ENCODE assay signal across 23 mouse cellular contexts in the genomic region with DNA sequence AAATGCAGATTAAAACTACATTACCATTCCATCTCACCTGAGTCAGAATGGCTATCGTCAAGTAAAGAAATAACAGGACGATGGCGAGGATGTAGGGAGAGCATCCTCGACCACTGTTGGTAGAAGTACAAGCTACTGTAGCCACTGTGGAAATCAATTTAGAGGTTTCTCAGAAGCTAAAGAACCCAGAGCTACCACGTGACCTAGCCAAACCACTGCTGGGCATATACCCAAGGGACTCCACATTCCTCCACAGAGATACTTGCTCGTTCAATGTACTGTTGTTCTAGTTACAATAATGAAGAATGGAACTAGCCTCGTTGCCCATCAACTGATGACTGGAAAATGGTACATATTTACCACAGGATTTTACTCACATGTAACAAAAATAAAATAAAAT.
"Had no signal": no experiment of that assay in that cellular context is flagged by ENCODE, and none has a peak within 500 bp of the region (broad histone marks: within the 10 kb centered on the region; RNA-seq: fewer than 3 reads in every experiment).

No protein-coding gene starts in this region.

- H3K9me3 ChIP-seq: kidney, embryonic 15.5 days; limb, embryonic 13.5 days; liver, embryonic 12.5 days; liver, embryonic 15.5 days; lung, embryonic 15.5 days; megakaryocyte, embryonic 14.5 days; neural tube, embryonic 12.5 days; neural tube, embryonic 15.5 days had no signal

- H3K9ac ChIP-seq: kidney, embryonic 15.5 days; limb, embryonic 13.5 days; liver, embryonic 12.5 days; liver, embryonic 15.5 days; lung, embryonic 15.5 days; neural tube, embryonic 12.5 days; neural tube, embryonic 15.5 days had no signal

- DNase-seq: kidney, adult 8-10 months; kidney, postnatal 10 days; kidney, postnatal 36 days; layer of hippocampus, postnatal 36 days; left cerebral cortex, postnatal 4 days; liver; lung, adult 18-20 months; lung, postnatal 10 days; lung, postnatal 36 days; midbrain, embryonic 14.5 days; right cerebral cortex, adult 18-20 months; right cerebral cortex, postnatal 25 days; thymus, adult 18-20 months; thymus, postnatal 36 days had no signal

- H3K4me2 ChIP-seq: kidney, embryonic 15.5 days; limb, embryonic 13.5 days; liver, embryonic 12.5 days; liver, embryonic 15.5 days; lung, embryonic 15.5 days; midbrain, embryonic 11.5 days; neural tube, embryonic 12.5 days; neural tube, embryonic 15.5 days had no signal

- H3K4me1 ChIP-seq: kidney, embryonic 15.5 days; liver, embryonic 12.5 days; liver, embryonic 15.5 days; lung, embryonic 15.5 days; megakaryocyte, embryonic 14.5 days; neural tube, embryonic 12.5 days; neural tube, embryonic 15.5 days had no signal

- H3K27ac ChIP-seq: kidney, embryonic 15.5 days; limb, embryonic 13.5 days; liver, embryonic 12.5 days; liver, embryonic 15.5 days; lung, embryonic 15.5 days; neural tube, embryonic 12.5 days; neural tube, embryonic 15.5 days had no signal

- H3K36me3 ChIP-seq: kidney, embryonic 15.5 days; limb, embryonic 13.5 days; liver, embryonic 12.5 days; liver, embryonic 15.5 days; lung, embryonic 15.5 days; neural tube, embryonic 12.5 days; neural tube, embryonic 15.5 days had no signal

- H3K27me3 ChIP-seq: kidney, embryonic 15.5 days; limb, embryonic 13.5 days; liver, embryonic 12.5 days; liver, embryonic 15.5 days; lung, embryonic 15.5 days; neural tube, embryonic 12.5 days had no signal

- H3K4me3 ChIP-seq: kidney, embryonic 15.5 days; limb, embryonic 13.5 days; liver, embryonic 12.5 days; liver, embryonic 15.5 days; lung, embryonic 15.5 days; megakaryocyte, embryonic 14.5 days; neural tube, embryonic 12.5 days; neural tube, embryonic 15.5 days had no signal
